Mouse (Mus musculus) CH12.LX (cell line): ENCODE measurements around the gene Krtap3-3. TPM values are rescaled to one million over a fixed set of nuclear protein-coding genes. Genes with fewer than 3 reads are reported as not detected.
A peak's percentile ranks its signal among the peaks of the same experiment; 100 is the strongest.

ENCODE experiments used
- DNase-seq: peaks from one replicate; pipeline ENCODE4 v3.0.0-alpha.2; 2013; ENCODE audit errors: extremely low read depth
- H3K27ac ChIP-seq: 2 replicates; pipeline ENCODE4 v1.5.1; 2012; ENCODE audit warnings: low read depth, mild to moderate bottlenecking, control low read depth, moderate library complexity; ENCODE audit not compliant: insufficient read depth
- H3K27me3 ChIP-seq: replicated peaks from 2 replicates; pipeline ENCODE3; 2012; ENCODE audit warnings: inconsistent platforms
- H3K36me3 ChIP-seq, 2 experiments: replicated peaks in 1 of 2; 2 replicates each; pipeline versions ENCODE3 to v1.6.1; 2012; ENCODE audit warnings: inconsistent platforms in 1 of 2, low read length in 1 of 2, mild to moderate bottlenecking in 1 of 2, mixed read lengths in 1 of 2, moderate library complexity in 1 of 2; ENCODE audit not compliant: control insufficient read depth in 1 of 2, insufficient read depth in 1 of 2
- H3K4me1 ChIP-seq, 2 experiments: 2 replicates each; pipeline ENCODE4 v1.6.1; 2012; ENCODE audit warnings: inconsistent platforms in 1 of 2, moderate library complexity in 1 of 2; ENCODE audit not compliant: insufficient read depth in 2 of 2, control insufficient read depth in 1 of 2
- H3K4me2 ChIP-seq: 2 replicates; pipeline ENCODE4 v1.6.1; 2012; ENCODE audit warnings: low read depth, mild to moderate bottlenecking, control low read depth; ENCODE audit not compliant: poor library complexity, insufficient read depth, severe bottlenecking
- H3K4me3 ChIP-seq, 3 experiments: fragments of 150-350 bp in 1 of 3; sonication (generic) in 1 of 3; replicated peaks in 1 of 3; 2 replicates each; pipeline versions ENCODE3 to v1.5.1; 2011 to 2012; ENCODE audit warnings: low read depth in 2 of 3, low read length in 2 of 3, mild to moderate bottlenecking in 2 of 3, moderate library complexity in 2 of 3, control low read depth in 1 of 3, improper control_type of control experiment in 1 of 3, inconsistent platforms in 1 of 3, mixed read lengths in 1 of 3; ENCODE audit not compliant: poor library complexity in 1 of 3
- H3K79me2 ChIP-seq: replicated peaks from 2 replicates; pipeline ENCODE4 v1.6.1; 2012; ENCODE audit warnings: mild to moderate bottlenecking, moderate library complexity; ENCODE audit not compliant: control insufficient read depth, poor library complexity, insufficient read depth, severe bottlenecking; ENCODE audit errors: extremely low read depth
- H3K9ac ChIP-seq: 2 replicates; pipeline ENCODE4 v1.6.1; 2012; ENCODE audit warnings: low read depth, mild to moderate bottlenecking, control low read depth, moderate library complexity; ENCODE audit not compliant: insufficient read depth
- H3K9me3 ChIP-seq: replicated peaks from 2 replicates; pipeline ENCODE3; 2012; ENCODE audit warnings: low read length, inconsistent platforms, mixed read lengths
- CHD2 ChIP-seq: IDR thresholded peaks from 2 replicates; pipeline ENCODE4 v1.6.1; 2011; ENCODE audit warnings: low read length, improper control_type of control experiment
- CTCF ChIP-seq, 2 experiments: IDR thresholded peaks in 1 of 2; conservative IDR thresholded peaks in 1 of 2; 2 replicates each; pipeline ENCODE4 v1.5.1; 2011 to 2012; ENCODE audit warnings: low read depth in 2 of 2, low read length in 2 of 2, improper control_type of control experiment in 1 of 2, inconsistent platforms in 1 of 2, mild to moderate bottlenecking in 1 of 2, moderate library complexity in 1 of 2
- EP300 ChIP-seq: IDR thresholded peaks from 2 replicates; pipeline ENCODE4 v1.6.1; 2011; ENCODE audit warnings: low read length, improper control_type of control experiment
- MAZ ChIP-seq: IDR thresholded peaks from 2 replicates; pipeline ENCODE4 v1.6.1; 2012; ENCODE audit warnings: low read depth, mild to moderate bottlenecking, inconsistent platforms, low read length, improper control_type of control experiment, moderate library complexity
- MEF2A ChIP-seq: IDR thresholded peaks from 2 replicates; pipeline ENCODE4 v1.6.1; 2014; ENCODE audit warnings: low read depth, mild to moderate bottlenecking, inconsistent platforms, low read length, improper control_type of control experiment, borderline replicate concordance
- NRF1 ChIP-seq: IDR thresholded peaks from 2 replicates; pipeline ENCODE4 v1.6.1; 2014; ENCODE audit warnings: low read depth, mild to moderate bottlenecking, inconsistent platforms, low read length, improper control_type of control experiment, moderate library complexity
- PAX5 ChIP-seq: IDR thresholded peaks from 2 replicates; pipeline ENCODE4 v1.6.1; 2012; ENCODE audit warnings: low read length, inconsistent platforms, mixed read lengths
- POLR2AphosphoS2 ChIP-seq: IDR thresholded peaks from 2 replicates; pipeline ENCODE4 v1.6.1; 2011; ENCODE audit warnings: low read depth, low read length, improper control_type of control experiment
- RAD21 ChIP-seq: IDR thresholded peaks from 2 replicates; pipeline ENCODE4 v1.6.1; 2011; ENCODE audit warnings: low read depth, mild to moderate bottlenecking, low read length, improper control_type of control experiment, moderate library complexity
- RCOR1 ChIP-seq: conservative IDR thresholded peaks from 2 replicates; pipeline ENCODE4 v1.6.1; 2012; ENCODE audit warnings: low read depth, mild to moderate bottlenecking, inconsistent platforms, low read length, improper control_type of control experiment
- SMC3 ChIP-seq: IDR thresholded peaks from 2 replicates; pipeline ENCODE4 v1.6.1; 2011; ENCODE audit warnings: low read depth, low read length, improper control_type of control experiment
- USF1 ChIP-seq: IDR thresholded peaks from 2 replicates; pipeline ENCODE4 v1.6.1; 2014; ENCODE audit warnings: low read depth, mild to moderate bottlenecking, inconsistent platforms, low read length, improper control_type of control experiment
- ZC3H11A ChIP-seq: IDR thresholded peaks from 2 replicates; pipeline ENCODE4 v1.6.1; 2012; ENCODE audit warnings: low read depth, mild to moderate bottlenecking, inconsistent platforms, low read length, improper control_type of control experiment
- dilution Hi-C: fragments of 300-500 bp; cut with MboI; formaldehyde crosslinking; loops from 2 replicates; pipeline ENCODE4 v1.14.3; 2020; ENCODE audit warnings: low sequenced_read_pairs; ENCODE audit not compliant: extremely low pct_unique_long_range_greater_than_20kb, extremely low pct_ligation_motif_present
- in situ Hi-C: fragments of 300-500 bp; cut with MboI; formaldehyde crosslinking; loops from 3 replicates; pipeline ENCODE4 v1.14.3; 2019; ENCODE audit warnings: low sequenced_read_pairs, low pct_ligation_motif_present, low pct_unique_long_range_greater_than_20kb, mixed read lengths
- polyA plus RNA-seq: library from polyadenylated mRNA; unstranded; fragments of >175 nt; gene quantifications from 2 replicates; pipeline ENCODE4 v1.2.1, GENCODE M21; 2012; ENCODE audit warnings: low read depth; ENCODE audit not compliant: insufficient read length
- total RNA-seq, 2 experiments: library from RNA; depleted of rRNA; stranded (reverse); fragments of 300-350 nt in 1 of 2; fragments of >200 nt in 1 of 2; gene quantifications; 2 replicates each; pipeline ENCODE4 v1.2.3; 2012 to 2014

The Krtap3-3 gene
- total and polyA plus RNA-seq, 3 experiments: not detected

GRCm38 (mm10) chr11:99547892-99548291, 2.8 kb downstream of the Krtap3-3 start:
- DNase-seq: peak; percentile 12
- Histone ChIP-seq H3K27ac (no peak overlapping the region), H3K79me2 (no peaks in the 10 kb centered on the region), H3K4me2 (no peak overlapping the region), H3K4me1 (no peaks in the 10 kb centered on the region), H3K4me3 (no peak overlapping the region), H3K9me3 (no peaks in the 10 kb centered on the region), H3K9ac (no peak overlapping the region), H3K27me3 (peaks cover 57% of the 10 kb centered on the region), H3K36me3 (no peaks in the 10 kb centered on the region)
- TF ChIP-seq RAD21 (peak; percentile 78), CTCF (conservative IDR thresholded peaks at IDR 0.05 in 1 of 2, IDR thresholded peaks at IDR 0.05 in 1 of 2; ENCODE audit: low read depth in 2 of 2, low read length in 2 of 2) (peak in 1 of 2 experiments; percentile 74; a peak in 2 of 4 replicates), CHD2 (no peak), ZC3H11A (0 out of 2 replicates have a peak, but pooled peaks have one; percentile 2), SMC3 (peak; percentile 67), MEF2A (no peak)
- in situ Hi-C loops (no loop called here), dilution Hi-C loops (no loop called here)

GRCm38 (mm10) chr11:99539721-99540120, 10.9 kb downstream of the Krtap3-3 start:
- no peak for DNase-seq
- no peak for TF ChIP-seq CTCF (conservative IDR thresholded peaks at IDR 0.05 in 1 of 2, IDR thresholded peaks at IDR 0.05 in 1 of 2; ENCODE audit: low read depth in 2 of 2, low read length in 2 of 2)
- no peak for TF ChIP-seq CHD2
- TF ChIP-seq NRF1: no peak
- TF ChIP-seq MAZ: no peak
- no peak for TF ChIP-seq PAX5
- H3K79me2 ChIP-seq: no peaks in the 10 kb centered on the region
- no peak overlapping the region for H3K4me2 ChIP-seq
- H3K27ac ChIP-seq: no peak overlapping the region
- peaks cover 65% of the 10 kb centered on the region for H3K27me3 ChIP-seq
- no peaks in the 10 kb centered on the region for H3K36me3 ChIP-seq
- dilution Hi-C loops: no loop called here
- H3K4me3 ChIP-seq: no peak overlapping the region
- no peak overlapping the region for H3K9ac ChIP-seq
- 0 out of 4 replicates have a peak, but pooled peaks cover 0 to 3% of the 10 kb centered on the region in 2 experiments for H3K4me1 ChIP-seq
- no peaks in the 10 kb centered on the region for H3K9me3 ChIP-seq
- in situ Hi-C loops: no loop called here

DNA sequence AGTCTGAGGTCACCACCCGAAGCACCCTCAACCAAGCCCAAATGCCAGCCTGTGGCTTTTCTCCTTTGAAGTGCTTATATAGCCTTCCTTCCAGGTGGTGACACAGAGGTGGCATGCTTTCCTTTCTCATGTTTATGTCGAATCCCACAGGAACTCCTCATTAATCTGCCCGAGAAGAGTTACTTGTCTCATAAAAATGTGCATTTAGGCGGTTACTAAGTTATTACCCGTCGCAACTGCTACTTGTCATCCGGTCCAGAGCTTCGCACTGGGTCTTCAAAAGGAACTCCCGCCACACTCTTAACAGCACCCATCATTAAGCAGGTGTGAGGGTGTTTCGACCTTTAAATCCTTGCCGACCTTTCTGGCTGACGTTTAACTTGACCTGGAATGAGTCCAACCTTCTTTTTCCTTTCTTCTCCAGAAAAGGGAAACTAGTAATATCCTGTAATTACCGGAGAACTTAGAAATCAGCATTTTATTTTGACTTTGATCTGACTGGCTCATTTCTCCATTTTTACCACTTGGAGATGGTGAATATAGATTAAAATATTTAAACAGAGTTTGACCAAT, 29.3 kb downstream of the Krtap3-3 start, which contains the start of gene Krt39:
Krt39 (minus strand) TSS at position 51 of the 573 bp plus-strand sequence.
- H3K9ac ChIP-seq: no peak within 1 kb of the TSS
- no peaks in the 10 kb centered on the region for H3K4me1 ChIP-seq
- H3K27ac ChIP-seq: no peak within 1 kb of the TSS
- DNase-seq: no peak
- in situ Hi-C loops: no loop called here
- H3K27me3 ChIP-seq: peaks cover 83% of the 10 kb centered on the region
- dilution Hi-C loops: no loop called here
- no peaks in the 10 kb centered on the region for H3K79me2 ChIP-seq
- no peak within 1 kb of the TSS for H3K4me2 ChIP-seq
- no peaks in the 10 kb centered on the region for H3K9me3 ChIP-seq
- no peak within 1 kb of the TSS for H3K4me3 ChIP-seq
- TF ChIP-seq USF1: no peak
- TF ChIP-seq POLR2AphosphoS2: no peak
- no peak for TF ChIP-seq EP300
- TF ChIP-seq RCOR1: no peak
- TF ChIP-seq, all 38 proteins: peak for 0
- H3K36me3 ChIP-seq: no peaks in the 10 kb centered on the region
